Mouse (Mus musculus) spleen, postnatal 14 days (tissue): ENCODE data around the gene Igfbp3.

Source experiments
- DNase-seq, 2 experiments: peaks; one replicate each; pipeline ENCODE4 v3.0.0; 2021 to 2022; ENCODE audit warnings: low spot score in 2 of 2

Gene Igfbp3

GRCm38 (mm10) chr11:7211211-7211610 lies 2.5 kb downstream of the Igfbp3 start:
- DNase-seq = no peak

- DNase-seq = peak in 1 of 2 experiments; percentile 12
Measured at GRCm38 (mm10) chr11:7210343-7210742, 3.4 kb downstream of the Igfbp3 start.

- no peak for DNase-seq
Measured at GRCm38 (mm10) chr11:7203846-7204245, 9.9 kb downstream of the Igfbp3 start.

GRCm38 (mm10) chr11:7202206-7202605 lies 11.5 kb downstream of the Igfbp3 start:
- no peak for DNase-seq

GRCm38 (mm10) chr11:7200393-7200783 lies 13.3 kb downstream of the Igfbp3 start:
- no peak for DNase-seq

- no peak for DNase-seq
Measured at GRCm38 (mm10) chr11:7199736-7200392, 13.9 kb downstream of the Igfbp3 start.

GRCm38 (mm10) chr11:7198481-7199256 lies 15.1 kb downstream of the Igfbp3 start:
- no peak for DNase-seq

- no peak for DNase-seq
Measured at GRCm38 (mm10) chr11:7198006-7198405, 15.7 kb downstream of the Igfbp3 start.

GRCm38 (mm10) chr11:7197491-7197941 lies 16.2 kb downstream of the Igfbp3 start, which contains the start of gene Igfbp1:
Igfbp1 (plus strand) TSS chr11:7197782.
- no peak for DNase-seq

GRCm38 (mm10) chr11:7195312-7195685 lies 18.4 kb downstream of the Igfbp3 start:
- DNase-seq = no peak

- DNase-seq = no peak
Measured at GRCm38 (mm10) chr11:7194432-7195311, 19.1 kb downstream of the Igfbp3 start.

- no peak for DNase-seq
Measured at GRCm38 (mm10) chr11:7193134-7193533, 20.6 kb downstream of the Igfbp3 start.

- no peak for DNase-seq
Measured at GRCm38 (mm10) chr11:7192710-7193109, 21.0 kb downstream of the Igfbp3 start.

- no peak for DNase-seq
Measured at GRCm38 (mm10) chr11:7188469-7188868, 25.3 kb downstream of the Igfbp3 start, which contains the start of gene Gm11985. Gm11985 (minus strand) TSS chr11:7188569.

- no peak for DNase-seq
Measured at GRCm38 (mm10) chr11:7187472-7187871, 26.3 kb downstream of the Igfbp3 start.

GRCm38 (mm10) chr11:7184420-7184819 lies 29.3 kb downstream of the Igfbp3 start:
- DNase-seq = no peak

GRCm38 (mm10) chr11:7182409-7183042 lies 31.2 kb downstream of the Igfbp3 start:
- no peak for DNase-seq

GRCm38 (mm10) chr11:7179276-7179675 lies 34.4 kb downstream of the Igfbp3 start:
- DNase-seq = no peak

GRCm38 (mm10) chr11:7178724-7179123 lies 35.0 kb downstream of the Igfbp3 start:
- DNase-seq = no peak

GRCm38 (mm10) chr11:7173664-7174063 lies 40.1 kb downstream of the Igfbp3 start:
- no peak for DNase-seq

GRCm38 (mm10) chr11:7169645-7170044 lies 44.1 kb downstream of the Igfbp3 start:
- DNase-seq = no peak

GRCm38 (mm10) chr11:7164416-7164815 lies 49.3 kb downstream of the Igfbp3 start:
- no peak for DNase-seq
